25 mouse cellular contexts compared by ENCODE assay signal in the genomic region with DNA sequence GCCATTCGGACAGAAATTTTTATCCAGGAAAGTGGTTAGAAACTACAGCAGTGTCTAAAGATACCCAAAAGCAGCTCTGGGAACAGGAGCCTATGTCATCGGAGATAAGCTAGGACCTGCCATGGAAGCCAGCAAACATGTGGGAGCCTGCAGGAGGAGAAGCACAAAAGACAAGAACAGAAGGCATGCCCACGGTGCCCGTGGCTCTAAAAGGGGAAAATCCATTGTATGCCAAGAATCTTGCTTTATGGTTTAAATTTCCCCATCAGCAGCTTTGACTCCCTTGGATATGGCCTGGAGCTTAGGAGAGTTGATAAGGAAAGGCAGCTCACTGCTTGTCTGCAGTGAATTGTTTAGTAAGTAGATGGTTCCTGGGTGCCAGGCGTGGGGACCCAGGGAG. TPM values are rescaled to one million over a fixed set of nuclear protein-coding genes. Genes with fewer than 3 reads are reported as not detected.
DNase-seq lines count a peak whose midpoint lies in the region; ATAC-seq and TF ChIP-seq lines count a peak whose summit lies in the region.
"Had no signal": no experiment of that assay in that cellular context is flagged by ENCODE, and none has a peak within 500 bp of the region (broad histone marks: within the 10 kb centered on the region; RNA-seq: fewer than 3 reads in every experiment).

No protein-coding gene starts in this region.

- no peak for ATAC-seq in midbrain, embryonic 11.5 days (ENCODE audit: low FRiP score)
- no peak for ATAC-seq in midbrain, embryonic 13.5 days
- no peak for ATAC-seq in embryonic facial prominence, embryonic 15.5 days (ENCODE audit: insufficient number of reproducible peaks, low FRiP score, low TSS enrichment, low read depth)
- ATAC-seq: CD4-positive, CD25-positive, alpha-beta regulatory T cell, adult 4 months; forebrain, embryonic 13.5 days; forebrain, postnatal 0 days; hindbrain, embryonic 16.5 days; intestine, embryonic 15.5 days had no signal

- 90% methylated on average over 5 of the region's 5 CpGs for WGBS in midbrain, embryonic 11.5 days
- WGBS in midbrain, embryonic 13.5 days, result 87% methylated on average over 5 of the region's 5 CpGs
- 69% methylated on average over 5 of the region's 5 CpGs for WGBS in embryonic facial prominence, embryonic 15.5 days

- no peaks in the 10 kb centered on the region for H3K27me3 ChIP-seq in midbrain, embryonic 11.5 days (ENCODE audit: control insufficient read depth, insufficient read depth, low read length)
- H3K27me3 ChIP-seq in midbrain, embryonic 13.5 days, result peaks cover 3% of the 10 kb centered on the region; the same call in 1 of the 2 replicates
- H3K27me3 ChIP-seq in embryonic facial prominence, embryonic 15.5 days, result no peaks in the 10 kb centered on the region
- H3K27me3 ChIP-seq: intestine, embryonic 15.5 days had no signal

- intact Hi-C loops in heart, postnatal 14 days (cut with DNase I), result loop anchor here (5.0 to 10.0 kb wide), 2 partner anchors 616 to 748 kb away; no protein-coding TSS in a partner anchor

- no peak overlapping the region for H3K9ac ChIP-seq in midbrain, embryonic 11.5 days (ENCODE audit: low read length)
- H3K9ac ChIP-seq in midbrain, embryonic 13.5 days (replicated peaks), result no peak overlapping the region
- no peak overlapping the region for H3K9ac ChIP-seq in embryonic facial prominence, embryonic 15.5 days
- H3K9ac ChIP-seq: forebrain, embryonic 13.5 days; forebrain, postnatal 0 days; heart, embryonic 13.5 days; hindbrain, embryonic 13.5 days; intestine, embryonic 15.5 days had no signal

- no peak overlapping the region for H3K4me2 ChIP-seq in midbrain, embryonic 11.5 days
- H3K4me2 ChIP-seq in midbrain, embryonic 13.5 days (replicated peaks), result no peak overlapping the region
- no peak overlapping the region for H3K4me2 ChIP-seq in embryonic facial prominence, embryonic 15.5 days (replicated peaks)
- H3K4me2 ChIP-seq: forebrain, embryonic 13.5 days; heart, embryonic 13.5 days; hindbrain, embryonic 13.5 days; intestine, embryonic 15.5 days had no signal

- no peak overlapping the region for H3K4me3 ChIP-seq in layer of hippocampus, adult 2 months
- H3K4me3 ChIP-seq in midbrain, embryonic 11.5 days (ENCODE audit: low read depth, low read length), result no peak overlapping the region
- no peak overlapping the region for H3K4me3 ChIP-seq in midbrain, embryonic 13.5 days (replicated peaks)
- H3K4me3 ChIP-seq in embryonic facial prominence, embryonic 15.5 days (replicated peaks), result no peak overlapping the region
- H3K4me3 ChIP-seq: erythroblast, embryonic 14.5 days; forebrain, embryonic 13.5 days; gastrocnemius, adult 2 months; heart, adult 2 months; heart, embryonic 10.5 days; heart, embryonic 13.5 days; hindbrain, embryonic 13.5 days; intestine, embryonic 15.5 days had no signal

- no peaks in the 10 kb centered on the region for H3K9me3 ChIP-seq in midbrain, embryonic 11.5 days (ENCODE audit: control insufficient read depth, low read length)
- no peaks in the 10 kb centered on the region for H3K9me3 ChIP-seq in midbrain, embryonic 13.5 days
- H3K9me3 ChIP-seq in embryonic facial prominence, embryonic 15.5 days (replicated peaks), result no peaks in the 10 kb centered on the region
- H3K9me3 ChIP-seq: forebrain, embryonic 13.5 days; heart, embryonic 10.5 days; heart, embryonic 13.5 days; hindbrain, embryonic 13.5 days; intestine, embryonic 15.5 days had no signal

- H3K27ac ChIP-seq in layer of hippocampus, adult 2 months, result peak overlapping the region; percentile 37
- H3K27ac ChIP-seq in midbrain, embryonic 11.5 days (ENCODE audit: low read depth, low read length), result no peak overlapping the region
- no peak overlapping the region for H3K27ac ChIP-seq in midbrain, embryonic 13.5 days
- H3K27ac ChIP-seq in embryonic facial prominence, embryonic 15.5 days (replicated peaks), result peak overlapping the region; percentile 19; the same call in 1 of the 2 replicates
- H3K27ac ChIP-seq: forebrain, embryonic 13.5 days; heart, adult 2 months; heart, embryonic 10.5 days; heart, embryonic 13.5 days; hindbrain, embryonic 13.5 days; intestine, embryonic 15.5 days had no signal

- H3K36me3 ChIP-seq in midbrain, embryonic 11.5 days (ENCODE audit: control insufficient read depth, insufficient read depth, low read length), result no peaks in the 10 kb centered on the region
- no peaks in the 10 kb centered on the region for H3K36me3 ChIP-seq in midbrain, embryonic 13.5 days
- H3K36me3 ChIP-seq in embryonic facial prominence, embryonic 15.5 days, result no peaks in the 10 kb centered on the region
- H3K36me3 ChIP-seq: heart, embryonic 10.5 days; heart, embryonic 13.5 days; hindbrain, embryonic 13.5 days; intestine, embryonic 15.5 days had no signal

- no peak for DNase-seq in layer of hippocampus, adult 2 months (ENCODE audit: low spot score in 2 of 2)
- DNase-seq in layer of hippocampus, postnatal 10 days (ENCODE audit: low spot score in 2 of 2), result no peak
- DNase-seq in midbrain, embryonic 11.5 days (ENCODE audit: low spot score, missing footprints), result peak; percentile 51
- DNase-seq in brain, adult 2 months (ENCODE audit: low read depth, low spot score), result peak; percentile 60
- no peak for DNase-seq in heart, postnatal 14 days
- DNase-seq: adrenal gland, adult 2 months; adrenal gland, postnatal 14 days; cerebellum, adult 8-10 months; cerebellum, postnatal 36 days; embryo, embryonic 11 days; forebrain, postnatal 0 days; gastrocnemius, adult 2 months; gastrocnemius, postnatal 14 days; heart, adult 2 months had no signal

- H3K4me1 ChIP-seq in midbrain, embryonic 11.5 days (ENCODE audit: control insufficient read depth, insufficient read depth, low read length), result no peaks in the 10 kb centered on the region
- H3K4me1 ChIP-seq in midbrain, embryonic 13.5 days (replicated peaks), result peaks cover 23% of the 10 kb centered on the region
- peaks cover 26% of the 10 kb centered on the region for H3K4me1 ChIP-seq in embryonic facial prominence, embryonic 15.5 days

- no peak for TF ChIP-seq CTCF in layer of hippocampus, adult 2 months (conservative IDR thresholded peaks at IDR 0.05)

RNA-seq across cellular contexts. Expression of a gene that starts 8.2 kb away (rescaled TPM):
- 100 to 1,000 TPM; 127 to 133 TPM for total RNA-seq in layer of hippocampus, adult 2 months (2021)
- 100 to 1,000 TPM; 106 to 112 TPM for total RNA-seq in layer of hippocampus, postnatal 10 days (2021)
- 14.7 and 17.0 TPM in 2 replicates for polyA plus RNA-seq in midbrain, embryonic 11.5 days (2014; fragmentation: Nextera tagmentation; extraction: Ambion mirVana)
- polyA plus RNA-seq in midbrain, embryonic 13.5 days (2015; fragmentation: Nextera tagmentation; extraction: Ambion mirVana), result 48.7 and 51.0 TPM in 2 replicates
- polyA plus RNA-seq in embryonic facial prominence, embryonic 15.5 days (2015; fragmentation: Nextera tagmentation; extraction: Ambion mirVana), result 23.9 and 28.3 TPM in 2 replicates
- 10 to 100 TPM; 55.4 to 56.4 TPM for total RNA-seq in heart, postnatal 14 days (2021)

RNA-seq across cellular contexts. Expression of a gene that starts 31.3 kb away (rescaled TPM):
- total RNA-seq in layer of hippocampus, adult 2 months (2021), result under 1 TPM in 1 of 2 experiments, not detected in 1; 0.15 TPM
- under 1 TPM; 0.11 to 0.13 TPM for total RNA-seq in layer of hippocampus, postnatal 10 days (2021)
- polyA plus RNA-seq in midbrain, embryonic 11.5 days (2014; fragmentation: Nextera tagmentation; extraction: Ambion mirVana), result 0.12 and 0.16 TPM in 2 replicates
- polyA plus RNA-seq in midbrain, embryonic 13.5 days (2015; fragmentation: Nextera tagmentation; extraction: Ambion mirVana), result 0.19 and 0.27 TPM in 2 replicates
- 8.4 and 9.0 TPM in 2 replicates for polyA plus RNA-seq in embryonic facial prominence, embryonic 15.5 days (2015; fragmentation: Nextera tagmentation; extraction: Ambion mirVana)
- under 1 TPM; 0.12 TPM for total RNA-seq in heart, postnatal 14 days (2021)
- total RNA-seq: heart, adult 2 months; MEL had no signal
- polyA plus RNA-seq: erythroblast, embryonic 14.5 days; forebrain, embryonic 13.5 days had no signal

Comparison
In these comparisons a context has a peak if more than half of its experiments do, and no peak if none do; other contexts are left out.
1. DNase-seq: peak in midbrain, embryonic 11.5 days (single experiment) and brain, adult 2 months (single experiment); none in layer of hippocampus, adult 2 months (0 of 2), layer of hippocampus, postnatal 10 days (0 of 2) and heart, postnatal 14 days (0 of 2).
2. H3K27ac ChIP-seq: peak in layer of hippocampus, adult 2 months (single experiment) and embryonic facial prominence, embryonic 15.5 days (single experiment); none in midbrain, embryonic 11.5 days (single experiment) and midbrain, embryonic 13.5 days (single experiment).